ENCODE assay signal across 8 mouse cellular contexts in the genomic region with DNA sequence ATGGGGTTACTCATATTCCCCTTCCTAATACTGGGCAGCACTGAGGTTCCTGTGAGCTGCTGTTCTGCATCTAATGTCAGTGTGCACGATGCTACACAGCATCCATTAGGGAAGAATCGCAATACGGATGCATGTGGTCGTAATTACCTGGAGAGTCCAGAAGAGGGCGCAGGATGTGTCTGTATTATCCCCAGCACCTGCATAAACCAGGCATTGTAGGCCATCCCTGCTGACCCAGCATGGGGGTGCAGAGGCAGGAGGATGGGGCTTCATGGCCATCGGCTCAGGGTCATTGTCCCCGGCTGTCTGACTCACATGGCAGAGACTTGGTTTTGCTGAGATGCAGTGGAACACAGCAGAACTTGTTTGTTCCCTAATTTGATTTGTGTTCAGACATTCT. TPM values are rescaled to one million over a fixed set of nuclear protein-coding genes. Genes with fewer than 3 reads are reported as not detected.
A peak's percentile ranks its signal among the peaks of the same experiment; 100 is the strongest.
DNase-seq lines count a peak whose midpoint lies in the region; ATAC-seq lines count a peak whose summit lies in the region.
"Had no signal": no experiment of that assay in that cellular context is flagged by ENCODE, and none has a peak within 500 bp of the region (broad histone marks: within the 10 kb centered on the region; RNA-seq: fewer than 3 reads in every experiment).

No protein-coding gene starts in this region.

- no peak overlapping the region for H3K27ac ChIP-seq in embryonic facial prominence, embryonic 10.5 days (replicated peaks)
- H3K27ac ChIP-seq: lung, embryonic 15.5 days had no signal

- no peak overlapping the region for H3K4me3 ChIP-seq in embryonic facial prominence, embryonic 10.5 days
- H3K4me3 ChIP-seq: lung, embryonic 15.5 days had no signal

- peaks cover 33% of the 10 kb centered on the region for H3K4me1 ChIP-seq in embryonic facial prominence, embryonic 10.5 days

- H3K27me3 ChIP-seq in embryonic facial prominence, embryonic 10.5 days (replicated peaks; ENCODE audit: low read depth, poor library complexity, severe bottlenecking), result no peaks in the 10 kb centered on the region
- H3K27me3 ChIP-seq: lung, embryonic 15.5 days had no signal

- peaks cover 43% of the 10 kb centered on the region for H3K36me3 ChIP-seq in embryonic facial prominence, embryonic 10.5 days (replicated peaks)

- DNase-seq in ES-CJ7 (ENCODE audit: low read depth, low spot score), result peak; percentile 85
- DNase-seq in adrenal gland, adult 8-10 months, result peak; percentile 92
- peak; percentile 78 for DNase-seq in embryonic facial prominence, embryonic 10.5 days (ENCODE audit: low spot score)
- DNase-seq in heart, postnatal 36 days, result peak; percentile 75 to 77
- DNase-seq in layer of hippocampus, postnatal 36 days, result peak; percentile 70 to 78
- DNase-seq in right cerebral cortex, postnatal 36 days (ENCODE audit: low spot score in 2 of 2), result peak; percentile 70 to 73

- 20% methylated on average over 7 of the region's 7 CpGs for WGBS in embryonic facial prominence, embryonic 10.5 days

- intact Hi-C loops in heart, postnatal 36 days (cut with DNase I), result loop anchor here (1.0 to 10.0 kb wide), 3 partner anchors 22 to 170 kb away; partner anchors contain the start of genes Atp13a2 and Szrd1

- no peaks in the 10 kb centered on the region for H3K9me3 ChIP-seq in embryonic facial prominence, embryonic 10.5 days
- H3K9me3 ChIP-seq: lung, embryonic 15.5 days had no signal

- peak; percentile 56 for ATAC-seq in megakaryocyte progenitor cell, adult 5-6 weeks (replicated peaks; ENCODE audit: poor library complexity)

RNA-seq across cellular contexts. Expression of gene Sdhb, which starts 3.6 kb away (rescaled TPM):
- 100 to 1,000 TPM; 248 to 401 (median 344) TPM for total RNA-seq in adrenal gland, adult 8-10 months (2022)
- 432 and 438 TPM in 2 replicates for polyA plus RNA-seq in embryonic facial prominence, embryonic 10.5 days (2016; fragmentation: Nextera tagmentation; extraction: Ambion mirVana)
- total RNA-seq in heart, postnatal 36 days (2021), result 1,000 to 10,000 TPM; 1,261 to 1,268 TPM
- total RNA-seq in layer of hippocampus, postnatal 36 days (2021), result 100 to 1,000 TPM; 175 to 186 TPM
- total RNA-seq in megakaryocyte progenitor cell, adult 5-6 weeks (2015), result 160 and 167 TPM in 2 replicates
- 91.4 and 129 TPM in 2 replicates for total RNA-seq in megakaryocyte progenitor cell, adult 5-6 weeks (2017)

RNA-seq across cellular contexts. Expression of gene Atp13a2, which starts 22.1 kb away (rescaled TPM):
- total RNA-seq in adrenal gland, adult 8-10 months (2022), result 10 to 100 TPM; 40.4 to 56.6 (median 46.2) TPM
- polyA plus RNA-seq in embryonic facial prominence, embryonic 10.5 days (2016; fragmentation: Nextera tagmentation; extraction: Ambion mirVana), result 42.4 and 43.2 TPM in 2 replicates
- total RNA-seq in heart, postnatal 36 days (2021), result 10 to 100 TPM; 16.5 to 17.3 TPM
- 100 to 1,000 TPM; 150 to 154 TPM for total RNA-seq in layer of hippocampus, postnatal 36 days (2021)
- 9.0 and 13.1 TPM in 2 replicates for total RNA-seq in megakaryocyte progenitor cell, adult 5-6 weeks (2015)
- 19.2 and 23.4 TPM in 2 replicates for total RNA-seq in megakaryocyte progenitor cell, adult 5-6 weeks (2017)

RNA-seq across cellular contexts. Expression of gene Mfap2, which starts 45.6 kb away (rescaled TPM):
- 10 to 100 TPM in 2 of 4 experiments, 1 to 10 TPM in 2; 9.1 to 12.3 (median 10.3) TPM for total RNA-seq in adrenal gland, adult 8-10 months (2022)
- polyA plus RNA-seq in embryonic facial prominence, embryonic 10.5 days (2016; fragmentation: Nextera tagmentation; extraction: Ambion mirVana), result 399 and 480 TPM in 2 replicates
- 1 to 10 TPM; 4.0 to 4.3 TPM for total RNA-seq in heart, postnatal 36 days (2021)
- total RNA-seq in layer of hippocampus, postnatal 36 days (2021), result 1 to 10 TPM; 5.7 to 5.8 TPM
- not detected in 2 replicates for total RNA-seq in megakaryocyte progenitor cell, adult 5-6 weeks (2015)
- not detected in 2 replicates for total RNA-seq in megakaryocyte progenitor cell, adult 5-6 weeks (2017)

RNA-seq across cellular contexts. Expression of gene Padi2, which starts 58.5 kb away (rescaled TPM):
- total RNA-seq in adrenal gland, adult 8-10 months (2022), result 1 to 10 TPM; 2.4 to 3.1 (median 2.8) TPM
- 0.97 and 1.6 TPM in 2 replicates for polyA plus RNA-seq in embryonic facial prominence, embryonic 10.5 days (2016; fragmentation: Nextera tagmentation; extraction: Ambion mirVana)
- 1 to 10 TPM in 1 of 2 experiments, under 1 TPM in 1; 0.56 to 1.0 TPM for total RNA-seq in heart, postnatal 36 days (2021)
- 10 to 100 TPM; 22.1 to 24.4 TPM for total RNA-seq in layer of hippocampus, postnatal 36 days (2021)
- 5.5 and 5.7 TPM in 2 replicates for total RNA-seq in megakaryocyte progenitor cell, adult 5-6 weeks (2015)
- total RNA-seq in megakaryocyte progenitor cell, adult 5-6 weeks (2017), result 4.8 and 5.0 TPM in 2 replicates

Comparison
In these comparisons a context has a peak if more than half of its experiments do, and no peak if none do; other contexts are left out.
1. RNA of gene Mfap2, which starts 45.6 kb away (total RNA-seq): 9.1 to 12.3 TPM in adrenal gland, adult 8-10 months, 5.7 to 5.8 TPM in layer of hippocampus, postnatal 36 days and 4.0 to 4.3 TPM in heart, postnatal 36 days; not detected in megakaryocyte progenitor cell, adult 5-6 weeks; every median in the first group is over 4 times any median in the second.
2. Peak in every context shown above with its lines, with median percentiles within 50 percentile points of each other: DNase-seq.